Mouse (Mus musculus): ENCODE data around the gene Fam111a. TPM values are rescaled to one million over a fixed set of nuclear protein-coding genes. Genes with fewer than 3 reads are reported as not detected.

Gene Fam111a
- total RNA-seq, 2 experiments from 2014 or later, result 1.5 to 2.0 TPM

DNA sequence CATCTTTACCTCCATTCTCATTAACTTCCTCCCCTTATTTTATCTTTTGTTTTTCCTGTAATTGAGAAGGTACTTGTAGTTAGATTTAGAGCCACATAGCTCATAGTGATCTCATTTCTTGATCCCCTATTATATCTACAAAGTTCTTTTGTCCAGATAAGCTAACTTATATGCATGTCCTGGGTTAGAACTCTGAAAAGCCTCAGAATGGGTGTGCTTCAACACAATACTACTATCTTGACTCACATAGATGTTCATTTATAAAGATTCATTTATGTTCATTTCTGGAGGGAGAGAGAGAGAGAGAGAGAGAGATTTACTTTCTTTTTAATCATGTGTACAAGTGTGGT lies 27.0 kb upstream of the Fam111a start:
- no peak for TF ChIP-seq CTCF (conservative IDR thresholded peaks at IDR 0.05)
- DNase-seq (ENCODE audit: low spot score in 2 of 2), result no peak
- Histone ChIP-seq H3K27ac (peak overlapping the region; percentile 72; the same call in 1 of the 2 replicates), H3K4me3 (peak overlapping the region; percentile 61)

GRCm38 (mm10) chr19:12523377-12523776 lies 22.2 kb upstream of the Fam111a start:
- H3K4me3 ChIP-seq, result no peak overlapping the region
- no peak for DNase-seq (ENCODE audit: low spot score in 2 of 2)
- TF ChIP-seq CTCF (conservative IDR thresholded peaks at IDR 0.05), result no peak
- no peak overlapping the region for H3K27ac ChIP-seq

DNA sequence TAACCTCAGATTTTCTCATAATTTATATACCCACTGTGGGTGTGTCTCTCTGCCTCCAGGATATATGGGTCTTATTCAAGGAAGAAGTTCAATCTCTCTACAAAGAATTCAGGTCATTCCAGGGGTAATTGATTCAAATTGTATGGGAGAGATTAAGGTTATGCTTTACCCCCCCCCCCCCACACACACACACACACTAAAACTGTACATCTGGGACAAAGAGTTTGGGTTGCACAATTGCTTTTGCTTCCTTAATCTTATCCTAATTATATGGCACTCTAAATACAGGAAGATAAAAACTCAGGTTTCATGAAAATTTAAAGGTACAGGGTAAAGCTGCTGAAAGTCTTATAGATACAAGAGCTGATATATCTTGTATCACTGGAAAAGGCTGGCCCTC lies 8.4 kb upstream of the Fam111a start:
- no peak for DNase-seq (ENCODE audit: low spot score in 2 of 2)
- H3K4me3 ChIP-seq, result no peak overlapping the region
- TF ChIP-seq CTCF (conservative IDR thresholded peaks at IDR 0.05), result no peak
- no peak overlapping the region for H3K27ac ChIP-seq

- H3K27ac ChIP-seq, result no peak overlapping the region
- no peak for TF ChIP-seq CTCF (conservative IDR thresholded peaks at IDR 0.05)
- no peak for DNase-seq (ENCODE audit: low spot score in 2 of 2)
- no peak overlapping the region for H3K4me3 ChIP-seq
Observed at GRCm38 (mm10) chr19:12539975-12540374, 5.6 kb upstream of the Fam111a start.

DNA sequence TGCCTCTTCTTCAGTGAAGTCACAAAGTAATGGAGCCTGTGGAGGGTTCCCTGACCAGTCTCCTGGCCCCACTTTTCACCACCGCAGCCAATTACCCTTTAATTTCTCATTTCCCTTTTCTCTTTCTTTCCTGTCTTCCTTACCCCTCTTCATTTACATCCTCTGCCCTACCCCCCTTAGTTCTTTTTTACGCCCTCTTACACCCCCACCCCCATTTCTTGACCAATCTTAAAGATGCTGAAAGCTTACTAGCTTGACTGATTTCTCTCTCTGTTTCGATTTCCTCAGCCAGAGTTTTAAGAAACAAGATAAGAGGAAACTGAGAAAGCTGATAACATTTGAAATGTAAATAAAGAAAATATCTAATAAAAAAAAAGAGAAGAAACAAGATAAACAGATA lies 4.8 kb upstream of the Fam111a start:
- H3K27ac ChIP-seq, result no peak overlapping the region
- no peak for TF ChIP-seq CTCF (conservative IDR thresholded peaks at IDR 0.05)
- no peak overlapping the region for H3K4me3 ChIP-seq
- DNase-seq (ENCODE audit: low spot score in 2 of 2), result no peak

GRCm38 (mm10) chr19:12541644-12542043 lies 3.9 kb upstream of the Fam111a start:
- H3K4me3 ChIP-seq, result no peak overlapping the region
- no peak for DNase-seq (ENCODE audit: low spot score in 2 of 2)
- no peak for TF ChIP-seq CTCF (conservative IDR thresholded peaks at IDR 0.05)
- no peak overlapping the region for H3K27ac ChIP-seq

DNA sequence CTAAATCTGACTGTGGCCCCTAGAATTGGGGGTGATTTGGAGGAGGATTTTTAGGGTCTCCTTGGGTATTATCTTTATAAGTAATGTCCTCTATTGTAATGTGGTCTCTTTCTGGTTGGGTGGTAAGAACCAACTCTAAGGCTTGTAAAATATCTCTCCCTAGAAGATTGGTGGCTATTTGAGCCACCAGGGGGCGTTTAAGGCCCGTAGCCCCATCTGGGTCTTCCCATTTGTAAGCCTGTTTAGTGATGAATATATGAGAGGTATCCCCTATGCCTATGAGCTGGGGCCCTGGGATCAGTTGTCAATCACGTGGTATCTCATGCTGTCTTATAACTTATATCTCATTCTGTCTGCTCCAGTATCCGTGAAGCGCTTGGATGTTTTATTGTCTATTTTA lies 3.6 kb downstream of the Fam111a start:
- Histone ChIP-seq H3K27ac (no peak overlapping the region), H3K4me3 (no peak overlapping the region)
- no peak for DNase-seq (ENCODE audit: low spot score in 2 of 2)
- TF ChIP-seq CTCF (conservative IDR thresholded peaks at IDR 0.05), result peak; percentile 62

DNA sequence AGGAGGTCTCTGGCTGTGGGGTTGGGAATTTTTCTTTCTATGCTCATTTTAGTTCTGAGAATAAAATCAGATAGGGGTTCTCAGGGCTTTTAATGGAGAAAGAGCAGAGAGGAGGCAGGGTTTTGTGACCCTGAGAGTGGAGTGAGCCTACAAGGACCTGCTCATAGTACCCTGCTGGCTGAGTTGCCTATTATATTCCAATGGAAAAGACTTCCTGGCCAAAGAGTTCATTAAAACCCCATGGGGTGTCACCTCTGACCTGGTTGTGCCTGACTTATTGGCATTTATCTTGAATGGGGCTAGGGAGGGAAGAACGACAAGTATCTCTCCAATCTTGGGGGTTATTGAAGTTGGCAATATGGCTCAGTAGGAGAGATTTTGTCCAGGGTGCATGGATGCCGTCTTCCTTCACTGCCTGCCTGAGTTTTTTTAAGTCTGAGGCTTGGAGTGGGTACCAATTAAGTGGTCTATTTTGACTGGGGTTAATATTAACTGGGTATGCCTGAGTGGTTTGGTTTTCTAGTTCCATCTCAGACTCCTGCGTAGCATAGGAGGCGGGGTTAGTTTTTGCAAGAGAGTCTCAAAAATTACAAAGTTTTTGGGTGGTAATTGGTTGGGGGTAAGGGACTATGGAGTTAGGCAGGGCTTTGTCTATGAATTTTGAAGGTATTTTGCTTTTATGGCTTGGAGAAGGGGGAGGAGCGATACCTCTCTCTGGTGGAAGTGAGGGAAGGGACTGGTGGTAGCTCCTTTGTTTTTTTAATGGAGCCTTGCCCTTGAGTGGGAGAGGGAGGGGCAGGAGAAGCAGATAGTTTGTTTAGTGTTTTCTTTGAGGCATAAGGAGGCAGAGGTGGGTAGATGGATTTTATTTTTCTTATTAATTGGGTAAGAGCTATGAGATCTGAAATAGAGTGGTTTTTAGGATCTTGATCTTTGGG lies 4.7 kb downstream of the Fam111a start:
- no peak overlapping the region for H3K4me3 ChIP-seq
- no peak for DNase-seq (ENCODE audit: low spot score in 2 of 2)
- no peak overlapping the region for H3K27ac ChIP-seq
- TF ChIP-seq CTCF (conservative IDR thresholded peaks at IDR 0.05), result no peak

DNA sequence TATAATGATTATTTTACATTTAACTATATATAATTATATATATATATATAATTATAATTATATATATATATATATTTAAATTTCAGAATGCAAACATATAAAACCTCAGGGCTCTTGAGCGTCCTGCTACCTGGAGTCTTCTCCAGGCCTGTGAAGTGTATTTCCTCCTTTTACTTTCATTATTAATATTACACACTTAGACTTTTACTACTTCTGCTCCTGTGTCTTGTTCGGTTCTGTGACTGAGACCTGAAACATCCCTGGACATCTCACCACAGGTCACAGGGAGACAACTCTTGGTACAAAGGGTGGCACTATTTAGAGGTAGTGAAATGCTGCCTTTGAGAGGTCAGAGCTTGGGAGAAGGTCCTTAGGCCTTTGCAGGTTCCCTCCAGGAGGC lies 10.8 kb downstream of the Fam111a start:
- no peak for TF ChIP-seq CTCF (conservative IDR thresholded peaks at IDR 0.05)
- H3K27ac ChIP-seq, result no peak overlapping the region
- H3K4me3 ChIP-seq, result no peak overlapping the region
- DNase-seq (ENCODE audit: low spot score in 2 of 2), result no peak

GRCm38 (mm10) chr19:12558219-12558618 lies 12.7 kb downstream of the Fam111a start:
- no peak for TF ChIP-seq CTCF (conservative IDR thresholded peaks at IDR 0.05)
- DNase-seq (ENCODE audit: low spot score in 2 of 2), result no peak
- no peak overlapping the region for H3K27ac ChIP-seq
- H3K4me3 ChIP-seq, result no peak overlapping the region

- H3K4me3 ChIP-seq, result no peak overlapping the region
- no peak for TF ChIP-seq CTCF (conservative IDR thresholded peaks at IDR 0.05)
Observed at GRCm38 (mm10) chr19:12564197-12564596, 18.7 kb downstream of the Fam111a start.

GRCm38 (mm10) chr19:12567011-12567410 lies 21.5 kb downstream of the Fam111a start:
- DNase-seq (ENCODE audit: low spot score in 2 of 2), result no peak
- H3K27ac ChIP-seq, result no peak overlapping the region
- H3K4me3 ChIP-seq, result no peak overlapping the region
- no peak for TF ChIP-seq CTCF (conservative IDR thresholded peaks at IDR 0.05)

More at GRCm38 (mm10) chr19:12564197-12564596, 18.7 kb downstream of the Fam111a start:
- no peak overlapping the region for H3K27ac ChIP-seq
- DNase-seq (ENCODE audit: low spot score in 2 of 2), result no peak

DNA sequence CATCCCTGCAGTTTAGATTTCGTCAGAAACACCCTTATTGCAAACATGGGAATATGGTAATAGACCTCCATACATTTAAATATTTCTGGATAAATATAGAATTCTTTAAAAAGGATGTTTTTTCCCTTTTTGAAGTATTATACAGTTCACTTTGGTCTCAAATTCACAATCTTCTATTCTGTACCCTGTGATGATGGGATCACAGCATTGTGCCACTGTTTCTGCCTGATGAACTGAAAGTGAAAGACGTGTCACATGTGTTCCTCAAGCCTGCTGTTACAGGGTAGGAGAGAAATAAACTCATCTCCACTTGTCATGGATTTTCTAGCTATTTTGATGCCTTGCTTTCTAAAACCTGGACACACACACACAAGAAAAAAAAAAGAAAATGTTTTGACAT lies 25.3 kb downstream of the Fam111a start:
- Histone ChIP-seq H3K27ac (no peak overlapping the region), H3K4me3 (no peak overlapping the region)
- no peak for DNase-seq (ENCODE audit: low spot score in 2 of 2)
- no peak for TF ChIP-seq CTCF (conservative IDR thresholded peaks at IDR 0.05)

DNA sequence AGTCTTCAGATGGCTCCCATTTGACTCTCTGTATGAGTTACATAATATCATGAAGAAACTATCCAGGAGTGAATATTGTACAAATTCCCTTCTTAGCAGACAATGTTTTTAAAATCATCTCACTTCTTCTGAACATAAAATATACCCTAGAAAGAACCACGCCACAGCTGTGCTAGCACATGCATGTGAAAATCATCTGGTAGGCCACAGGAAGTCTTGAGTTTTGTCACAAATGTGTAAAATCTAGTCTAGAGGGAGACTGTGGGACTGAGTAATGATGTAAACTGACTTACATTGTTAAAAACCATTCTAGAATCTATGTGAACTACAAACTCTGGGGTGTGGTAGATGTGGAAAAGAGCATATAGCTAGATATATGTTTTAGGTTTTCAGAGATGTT lies 26.1 kb downstream of the Fam111a start:
- no peak for TF ChIP-seq CTCF (conservative IDR thresholded peaks at IDR 0.05)
- DNase-seq (ENCODE audit: low spot score in 2 of 2), result no peak
- Histone ChIP-seq H3K4me3 (no peak overlapping the region), H3K27ac (no peak overlapping the region)
